Mouse (Mus musculus) brain, adult 10 weeks (tissue): ENCODE results near the gene Sprr2f. TPM values are rescaled to one million over a fixed set of nuclear protein-coding genes. Genes with fewer than 3 reads are reported as not detected.

Experiments
- polyA plus RNA-seq: library from polyadenylated mRNA; stranded (reverse); fragments of 350-450 nt; fragmentation: Illumina TruSeq; extraction: RNeasy Lipid Tissue Mini Kit (QIAGEN cat#74804); gene quantifications from one replicate; pipeline ENCODE4 v1.2.3, GENCODE M21; 2015; ENCODE audit warnings: low read depth, low replicate concordance

Gene Sprr2f
- polyA plus RNA-seq = not detected

DNA sequence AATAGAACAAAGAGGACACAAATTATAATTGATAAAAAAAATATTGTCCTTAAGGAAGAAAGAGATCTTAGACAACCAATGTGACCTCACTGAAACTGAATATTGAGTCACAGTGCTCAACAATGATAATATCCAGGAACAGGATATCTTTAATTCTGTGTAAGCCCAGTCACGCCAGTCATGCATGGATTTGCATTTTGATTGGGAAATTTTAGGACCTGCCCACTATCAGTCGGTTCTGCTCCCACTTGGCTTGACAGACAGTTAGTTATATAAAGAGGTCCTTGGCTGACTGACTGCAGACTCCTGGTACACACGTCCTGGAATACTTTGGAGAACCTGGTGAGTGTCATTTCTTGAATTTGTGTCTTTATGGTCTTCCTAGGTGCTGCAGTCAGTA, at the start of gene Sprr2f:
Gene Sprr2f, plus strand, starts transcription at position 301 of the 400 bp plus-strand sequence.

GRCm38 (mm10) chr3:92316320-92316719, 48.7 kb upstream of the Sprr2f start, which contains the start of gene Sprr2b:
Gene Sprr2b, plus strand, starts transcription at chr3:92316620.

DNA sequence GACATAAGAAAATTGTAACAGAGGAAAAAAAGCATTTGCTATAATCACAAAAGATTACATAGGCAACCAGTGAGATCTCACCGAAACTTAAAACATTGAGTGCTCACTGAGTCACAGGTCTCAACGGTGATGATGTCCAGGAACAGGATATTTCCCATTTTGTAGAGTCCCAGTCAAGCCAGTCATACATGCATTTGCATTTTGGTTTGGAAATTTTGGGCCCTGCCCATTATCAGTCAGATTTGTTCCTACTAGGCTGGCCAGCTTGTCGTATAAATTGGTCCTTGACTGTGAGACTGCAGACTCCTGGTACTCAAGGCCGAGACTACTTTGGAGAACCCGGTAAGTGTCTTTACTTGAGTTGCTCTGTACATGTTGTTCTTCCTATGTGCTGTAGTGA, 26.1 kb upstream of the Sprr2f start, which contains the start of gene Sprr2d:
Gene Sprr2d, plus strand, starts transcription at position 301 of the 400 bp plus-strand sequence.

GRCm38 (mm10) chr3:92351843-92352242, 13.1 kb upstream of the Sprr2f start, which contains the start of gene Sprr2e:
Gene Sprr2e, plus strand, starts transcription at chr3:92352143.

DNA sequence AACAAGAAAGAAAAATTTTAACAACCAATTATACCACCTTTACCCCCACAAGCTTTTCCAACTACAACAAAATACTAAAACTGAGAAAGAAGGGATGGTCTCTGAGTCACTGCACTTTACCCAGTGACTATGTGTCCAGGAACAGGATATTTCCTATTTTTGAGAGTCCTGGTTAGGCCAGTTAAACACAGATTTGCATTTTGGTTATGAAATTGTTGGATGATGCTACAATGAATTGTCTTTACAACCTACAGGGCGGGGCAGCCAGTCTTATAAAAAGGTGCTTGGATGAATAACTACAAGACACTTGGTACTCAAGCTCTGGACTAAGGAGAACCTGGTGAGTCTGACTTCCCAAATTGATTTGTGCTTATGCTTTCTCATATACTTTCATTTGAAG, 20.4 kb downstream of the Sprr2f start, which contains the start of gene Sprr2h:
Gene Sprr2h, plus strand, starts transcription at position 301 of the 400 bp plus-strand sequence.

GRCm38 (mm10) chr3:92407691-92408090, 42.7 kb downstream of the Sprr2f start, which contains the start of gene Sprr2i:
Gene Sprr2i, plus strand, starts transcription at chr3:92407991.

Other genes starting within 250 kb of the Sprr2f start
- gene Prr9, start 241.2 kb upstream of the Sprr2f start, polyA plus RNA-seq = not detected
- not detected for gene Lelp1, start 222.4 kb upstream of the Sprr2f start, polyA plus RNA-seq
- not detected for gene Sprr2a1, start 149.4 kb upstream of the Sprr2f start, polyA plus RNA-seq
- not detected for gene Sprr2a2, start 149.3 kb upstream of the Sprr2f start, polyA plus RNA-seq
- not detected for gene Sprr2a3, start 79.8 kb upstream of the Sprr2f start, polyA plus RNA-seq
- not detected for gene Sprr2b, start 48.6 kb upstream of the Sprr2f start, polyA plus RNA-seq
- not detected for gene Sprr2d, start 26.0 kb upstream of the Sprr2f start, polyA plus RNA-seq
- gene Sprr2e, start 13.0 kb upstream of the Sprr2f start, polyA plus RNA-seq = not detected
- gene Sprr2h, start 20.5 kb downstream of the Sprr2f start, polyA plus RNA-seq = not detected
- not detected for gene Sprr2i, start 42.8 kb downstream of the Sprr2f start, polyA plus RNA-seq
- not detected for gene Sprr2j-ps, start 52.9 kb downstream of the Sprr2f start, polyA plus RNA-seq
- 4.1 TPM for gene Gm9774, start 64.2 kb downstream of the Sprr2f start, polyA plus RNA-seq
- not detected for gene Sprr2k, start 67.4 kb downstream of the Sprr2f start, polyA plus RNA-seq
- not detected for gene Sprr1b, start 73.6 kb downstream of the Sprr2f start, polyA plus RNA-seq
- gene Sprr3, start 93.5 kb downstream of the Sprr2f start, polyA plus RNA-seq = not detected
- gene Sprr1a, start 120.7 kb downstream of the Sprr2f start, polyA plus RNA-seq = not detected
- gene Sprr4, start 135.3 kb downstream of the Sprr2f start, polyA plus RNA-seq = not detected
- gene 2310046K23Rik, start 169.3 kb downstream of the Sprr2f start, polyA plus RNA-seq = not detected
- not detected for gene Ivl, start 208.5 kb downstream of the Sprr2f start, polyA plus RNA-seq
- not detected for gene Smcp, start 223.8 kb downstream of the Sprr2f start, polyA plus RNA-seq
- gene 2210017I01Rik, start 242.3 kb downstream of the Sprr2f start, polyA plus RNA-seq = not detected